Mouse (Mus musculus) brain, embryonic 14.5 days (tissue): ENCODE measurements around the gene Cpe.

Source experiments
- CTCF ChIP-seq: fragments of 200-500 bp; IDR thresholded peaks from 2 replicates; pipeline ENCODE4 v1.5.1; 2012; ENCODE audit warnings: inconsistent platforms, mild to moderate bottlenecking, moderate library complexity, borderline replicate concordance; ENCODE audit not compliant: insufficient read depth, insufficient read length; ENCODE audit errors: extremely low read depth
- POLR2A ChIP-seq: fragments of 200-500 bp; IDR thresholded peaks from 2 replicates; pipeline ENCODE4 v1.6.1; 2012; ENCODE audit warnings: mild to moderate bottlenecking, inconsistent platforms, borderline replicate concordance; ENCODE audit not compliant: poor library complexity, insufficient read depth, insufficient read length, severe bottlenecking; ENCODE audit errors: extremely low read depth

DNA sequence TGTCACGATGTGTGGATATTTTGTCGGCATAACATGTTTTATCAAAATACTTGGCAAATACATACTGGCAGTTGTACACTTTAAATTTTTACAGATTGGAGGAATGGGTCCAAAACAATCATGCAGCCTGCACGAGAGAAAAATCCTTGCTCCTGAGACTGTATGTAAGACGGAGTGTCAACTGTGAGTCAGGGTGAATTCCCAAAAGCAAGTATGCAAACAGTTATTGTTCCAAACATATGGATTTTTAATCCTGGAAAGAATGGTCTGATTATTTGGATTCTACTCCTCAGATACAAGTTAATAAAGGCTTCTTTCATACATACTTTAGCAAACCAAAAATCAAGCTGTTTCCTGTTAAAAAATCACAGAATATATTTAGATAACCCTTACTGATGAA lies 4.1 kb downstream of the Cpe start:
- no peak for TF ChIP-seq CTCF
- TF ChIP-seq POLR2A, result no peak
